Mouse (Mus musculus): ENCODE results near the gene Catsper2. TPM values are rescaled to one million over a fixed set of nuclear protein-coding genes. Genes with fewer than 3 reads are reported as not detected.

Gene Catsper2
- polyA plus RNA-seq, 1 experiment, result 0.92 TPM

DNA sequence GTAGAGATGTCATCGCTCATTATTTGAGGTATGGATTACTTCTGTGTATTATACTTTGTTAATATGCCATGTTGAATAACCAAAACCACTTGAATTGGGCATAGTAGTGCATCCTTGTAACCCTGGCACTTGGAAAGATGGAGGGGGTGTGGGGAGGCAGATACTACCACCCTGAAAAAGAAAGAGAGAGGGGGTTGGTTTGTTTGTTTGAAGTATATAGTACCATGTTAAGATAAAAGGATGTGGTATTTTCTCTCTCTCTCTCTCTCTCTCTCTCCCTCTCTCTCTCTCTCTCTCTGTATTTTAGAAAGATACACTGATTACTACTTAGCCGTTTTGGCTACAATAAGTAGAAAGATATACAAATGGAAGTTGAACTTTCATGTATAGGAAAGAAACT is 12.3 kb upstream of the Catsper2 start:
- TF ChIP-seq USF1 (IDR thresholded peaks at IDR 0.05; ENCODE audit: low read depth), result no peak
- no peak for TF ChIP-seq MAX (IDR thresholded peaks at IDR 0.05)
- TF ChIP-seq MYOG (IDR thresholded peaks at IDR 0.05; ENCODE audit: control insufficient read depth, extremely low read depth, insufficient read length), result no peak
- no peak for TF ChIP-seq FOSL1 (IDR thresholded peaks at IDR 0.05; ENCODE audit: insufficient read depth, low read length, poor library complexity, severe bottlenecking)
- no peak for TF ChIP-seq CTCF (IDR thresholded peaks at IDR 0.05; ENCODE audit: control insufficient read depth, insufficient read depth, insufficient read length)
- TF ChIP-seq MYOD1 (IDR thresholded peaks at IDR 0.05; ENCODE audit: control insufficient read depth, insufficient read length, low read depth), result no peak
- no peak for TF ChIP-seq CEBPB (IDR thresholded peaks at IDR 0.05; ENCODE audit: low read depth)
- peaks cover 18% of the 10 kb centered on the region for H3K79me3 ChIP-seq (ENCODE audit: low read depth)
- H3K79me2 ChIP-seq (ENCODE audit: control insufficient read depth, insufficient read depth), result peaks cover 29% of the 10 kb centered on the region
- no peak overlapping the region for H3ac ChIP-seq (ENCODE audit: control insufficient read depth, insufficient read length, low read depth)
- H3K36me3 ChIP-seq (ENCODE audit: control insufficient read depth, insufficient read depth), result peaks cover 85% of the 10 kb centered on the region
- no peaks in the 10 kb centered on the region for H3K27me3 ChIP-seq (ENCODE audit: control insufficient read depth, insufficient read depth, insufficient read length)
- no peak overlapping the region for H3K4me3 ChIP-seq (ENCODE audit: insufficient read depth, poor library complexity, severe bottlenecking)

DNA sequence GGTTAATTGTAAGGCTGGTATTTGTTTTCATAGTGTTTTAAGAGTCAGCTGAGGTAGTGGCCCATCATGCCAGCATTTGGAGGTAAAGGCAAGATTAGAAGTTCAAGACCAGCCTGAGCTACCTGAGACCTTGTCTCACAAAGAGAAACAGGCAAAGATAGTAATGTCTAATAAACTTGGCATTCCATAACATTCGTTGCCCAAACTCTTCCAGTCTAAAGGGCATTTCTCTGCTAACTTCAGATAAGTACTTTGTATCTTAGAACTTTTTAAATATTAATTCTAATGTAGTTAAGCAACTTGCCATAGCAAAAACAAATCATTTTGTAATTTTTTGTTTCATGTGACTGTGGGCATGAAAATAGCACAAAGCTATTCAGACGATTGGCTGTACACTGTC is 9.6 kb upstream of the Catsper2 start:
- H3K27me3 ChIP-seq (ENCODE audit: control insufficient read depth, insufficient read depth, insufficient read length), result no peaks in the 10 kb centered on the region
- H3K79me3 ChIP-seq (ENCODE audit: low read depth), result peaks cover 37% of the 10 kb centered on the region
- H3K79me2 ChIP-seq (ENCODE audit: control insufficient read depth, insufficient read depth), result peaks cover 56% of the 10 kb centered on the region
- H3K4me3 ChIP-seq (ENCODE audit: insufficient read depth, poor library complexity, severe bottlenecking), result no peak overlapping the region
- H3K36me3 ChIP-seq (ENCODE audit: control insufficient read depth, insufficient read depth), result peaks cover 80% of the 10 kb centered on the region
- no peak for TF ChIP-seq FOSL1 (IDR thresholded peaks at IDR 0.05; ENCODE audit: insufficient read depth, low read length, poor library complexity, severe bottlenecking)
- TF ChIP-seq CTCF (IDR thresholded peaks at IDR 0.05; ENCODE audit: control insufficient read depth, insufficient read depth, insufficient read length), result no peak
- no peak for TF ChIP-seq CEBPB (IDR thresholded peaks at IDR 0.05; ENCODE audit: low read depth)
- no peak for TF ChIP-seq MYOD1 (IDR thresholded peaks at IDR 0.05; ENCODE audit: control insufficient read depth, insufficient read length, low read depth)
- no peak for TF ChIP-seq MYOG (IDR thresholded peaks at IDR 0.05; ENCODE audit: control insufficient read depth, extremely low read depth, insufficient read length)
- TF ChIP-seq USF1 (IDR thresholded peaks at IDR 0.05; ENCODE audit: low read depth), result no peak
- TF ChIP-seq MAX (IDR thresholded peaks at IDR 0.05), result no peak
- H3ac ChIP-seq (ENCODE audit: control insufficient read depth, insufficient read length, low read depth), result no peak overlapping the region

DNA sequence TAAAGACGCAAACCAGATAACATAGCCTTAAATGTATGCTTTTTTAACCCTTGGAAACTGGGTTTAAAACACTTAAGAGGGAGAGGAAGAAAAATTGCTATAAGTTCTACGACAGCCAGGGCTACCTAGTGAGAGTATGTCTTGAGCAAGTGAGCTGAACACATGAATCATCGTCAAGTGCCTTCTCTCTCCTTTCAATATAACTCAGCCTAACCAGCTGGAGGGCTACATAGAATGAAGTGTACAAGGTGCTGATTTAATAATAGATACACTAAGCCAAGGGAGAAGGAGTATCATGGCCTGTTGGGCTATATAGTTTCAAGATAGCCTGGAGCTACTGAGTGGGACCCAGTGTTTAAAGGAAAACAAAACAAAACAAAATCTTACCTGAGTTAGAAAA is 4.9 kb upstream of the Catsper2 start:
- H3K27me3 ChIP-seq (ENCODE audit: control insufficient read depth, insufficient read depth, insufficient read length), result no peaks in the 10 kb centered on the region
- peaks cover 68% of the 10 kb centered on the region for H3K79me3 ChIP-seq (ENCODE audit: low read depth)
- no peak overlapping the region for H3K4me3 ChIP-seq (ENCODE audit: insufficient read depth, poor library complexity, severe bottlenecking)
- H3K36me3 ChIP-seq (ENCODE audit: control insufficient read depth, insufficient read depth), result peaks cover 77% of the 10 kb centered on the region
- TF ChIP-seq MYOG (IDR thresholded peaks at IDR 0.05; ENCODE audit: control insufficient read depth, extremely low read depth, insufficient read length), result no peak
- no peak for TF ChIP-seq USF1 (IDR thresholded peaks at IDR 0.05; ENCODE audit: low read depth)
- no peak for TF ChIP-seq FOSL1 (IDR thresholded peaks at IDR 0.05; ENCODE audit: insufficient read depth, low read length, poor library complexity, severe bottlenecking)
- no peak for TF ChIP-seq CEBPB (IDR thresholded peaks at IDR 0.05; ENCODE audit: low read depth)
- TF ChIP-seq MYOD1 (IDR thresholded peaks at IDR 0.05; ENCODE audit: control insufficient read depth, insufficient read length, low read depth), result no peak
- TF ChIP-seq CTCF (IDR thresholded peaks at IDR 0.05; ENCODE audit: control insufficient read depth, insufficient read depth, insufficient read length), result no peak
- TF ChIP-seq MAX (IDR thresholded peaks at IDR 0.05), result no peak
- peaks cover 97% of the 10 kb centered on the region for H3K79me2 ChIP-seq (ENCODE audit: control insufficient read depth, insufficient read depth)
- no peak overlapping the region for H3ac ChIP-seq (ENCODE audit: control insufficient read depth, insufficient read length, low read depth)

DNA sequence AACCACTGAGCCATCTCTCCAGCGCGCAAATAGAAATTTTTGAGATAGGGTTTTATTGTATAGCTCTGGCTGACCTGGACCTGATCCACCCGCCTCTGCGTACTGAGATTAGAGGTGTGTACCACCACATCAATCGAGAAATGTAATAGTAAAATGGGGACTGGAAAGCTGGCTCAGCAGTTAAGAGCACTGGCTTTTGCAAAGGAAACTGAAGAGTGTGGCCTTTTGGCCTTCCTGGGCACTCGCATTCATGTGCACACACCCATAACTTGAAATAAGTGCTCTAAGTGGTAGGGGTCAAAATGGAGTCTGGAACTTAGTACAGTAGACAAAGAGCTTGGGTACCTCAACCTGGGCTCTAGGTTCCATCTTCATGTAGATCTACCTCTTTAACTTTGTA is 2.8 kb upstream of the Catsper2 start:
- TF ChIP-seq USF1 (IDR thresholded peaks at IDR 0.05; ENCODE audit: low read depth), result no peak
- no peak for TF ChIP-seq MYOD1 (IDR thresholded peaks at IDR 0.05; ENCODE audit: control insufficient read depth, insufficient read length, low read depth)
- TF ChIP-seq MAX (IDR thresholded peaks at IDR 0.05), result no peak
- TF ChIP-seq MYOG (IDR thresholded peaks at IDR 0.05; ENCODE audit: control insufficient read depth, extremely low read depth, insufficient read length), result no peak
- no peak for TF ChIP-seq CTCF (IDR thresholded peaks at IDR 0.05; ENCODE audit: control insufficient read depth, insufficient read depth, insufficient read length)
- TF ChIP-seq CEBPB (IDR thresholded peaks at IDR 0.05; ENCODE audit: low read depth), result no peak
- no peak for TF ChIP-seq FOSL1 (IDR thresholded peaks at IDR 0.05; ENCODE audit: insufficient read depth, low read length, poor library complexity, severe bottlenecking)
- Histone ChIP-seq H3K36me3 (ENCODE audit: control insufficient read depth, insufficient read depth) (peaks cover 57% of the 10 kb centered on the region), H3K27me3 (ENCODE audit: control insufficient read depth, insufficient read depth, insufficient read length) (no peaks in the 10 kb centered on the region), H3ac (ENCODE audit: control insufficient read depth, insufficient read length, low read depth) (no peak overlapping the region), H3K4me3 (ENCODE audit: insufficient read depth, poor library complexity, severe bottlenecking) (no peak overlapping the region), H3K79me2 (ENCODE audit: control insufficient read depth, insufficient read depth) (peaks cover 90% of the 10 kb centered on the region), H3K79me3 (ENCODE audit: low read depth) (peaks cover 63% of the 10 kb centered on the region)

DNA sequence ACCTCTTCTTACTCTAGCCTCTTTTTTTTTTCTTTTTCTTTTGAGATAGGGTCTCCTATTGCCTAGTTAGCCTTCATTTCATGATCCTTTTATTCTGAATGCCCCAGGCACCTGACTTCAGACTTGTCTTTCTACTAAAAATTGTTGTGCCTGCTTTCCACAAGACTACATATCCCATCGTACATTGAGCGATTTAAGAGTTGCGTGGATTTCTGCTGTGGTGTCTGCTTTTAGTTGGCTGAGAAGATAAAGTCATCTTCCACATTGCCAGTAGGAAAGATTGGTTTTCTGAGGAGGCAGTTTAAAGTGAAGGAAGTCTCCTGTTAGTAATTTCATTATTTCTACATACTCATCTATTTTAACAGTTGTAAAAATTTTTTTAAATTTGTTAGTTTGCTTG is 2.0 kb upstream of the Catsper2 start:
- TF ChIP-seq USF1 (IDR thresholded peaks at IDR 0.05; ENCODE audit: low read depth) (no peak), MYOG (IDR thresholded peaks at IDR 0.05; ENCODE audit: control insufficient read depth, extremely low read depth, insufficient read length) (no peak), FOSL1 (IDR thresholded peaks at IDR 0.05; ENCODE audit: insufficient read depth, low read length, poor library complexity, severe bottlenecking) (no peak), CTCF (IDR thresholded peaks at IDR 0.05; ENCODE audit: control insufficient read depth, insufficient read depth, insufficient read length) (no peak), CEBPB (IDR thresholded peaks at IDR 0.05; ENCODE audit: low read depth) (no peak), MYOD1 (IDR thresholded peaks at IDR 0.05; ENCODE audit: control insufficient read depth, insufficient read length, low read depth) (no peak), MAX (IDR thresholded peaks at IDR 0.05) (no peak)

DNA sequence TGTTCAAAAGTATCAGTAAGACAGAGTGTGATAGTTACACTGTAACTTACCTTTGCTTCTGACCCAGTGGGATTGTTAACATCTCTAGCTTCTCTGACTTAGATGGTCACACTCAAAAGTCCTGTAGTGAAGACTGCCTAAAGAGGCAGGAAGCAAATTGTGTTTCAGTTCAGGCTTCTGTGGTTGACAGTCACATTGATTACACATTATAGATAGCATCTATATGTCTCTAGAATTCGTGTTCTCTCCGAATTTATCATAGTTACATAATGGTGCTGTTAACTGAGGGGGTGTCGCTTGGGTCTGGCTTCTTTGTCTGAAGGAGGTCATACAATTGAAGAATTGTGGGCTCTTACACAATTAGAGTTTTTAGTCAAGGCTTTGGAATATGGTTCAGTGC is 1.5 kb upstream of the Catsper2 start:
- Histone ChIP-seq H3K36me3 (ENCODE audit: control insufficient read depth, insufficient read depth) (peaks cover 51% of the 10 kb centered on the region), H3K79me3 (ENCODE audit: low read depth) (peaks cover 59% of the 10 kb centered on the region), H3K27me3 (ENCODE audit: control insufficient read depth, insufficient read depth, insufficient read length) (no peaks in the 10 kb centered on the region), H3ac (ENCODE audit: control insufficient read depth, insufficient read length, low read depth) (peak overlapping the region; percentile 18), H3K79me2 (ENCODE audit: control insufficient read depth, insufficient read depth) (peaks cover 77% of the 10 kb centered on the region), H3K4me3 (ENCODE audit: insufficient read depth, poor library complexity, severe bottlenecking) (peak overlapping the region; percentile 95)
- no peak for TF ChIP-seq CTCF (IDR thresholded peaks at IDR 0.05; ENCODE audit: control insufficient read depth, insufficient read depth, insufficient read length)
- no peak for TF ChIP-seq MAX (IDR thresholded peaks at IDR 0.05)
- no peak for TF ChIP-seq FOSL1 (IDR thresholded peaks at IDR 0.05; ENCODE audit: insufficient read depth, low read length, poor library complexity, severe bottlenecking)
- no peak for TF ChIP-seq MYOD1 (IDR thresholded peaks at IDR 0.05; ENCODE audit: control insufficient read depth, insufficient read length, low read depth)
- no peak for TF ChIP-seq CEBPB (IDR thresholded peaks at IDR 0.05; ENCODE audit: low read depth)
- no peak for TF ChIP-seq MYOG (IDR thresholded peaks at IDR 0.05; ENCODE audit: control insufficient read depth, extremely low read depth, insufficient read length)
- TF ChIP-seq USF1 (IDR thresholded peaks at IDR 0.05; ENCODE audit: low read depth), result no peak

More for the DNA sequence above, 2.0 kb upstream of the Catsper2 start:
- Histone ChIP-seq H3ac (ENCODE audit: control insufficient read depth, insufficient read length, low read depth) (no peak overlapping the region), H3K36me3 (ENCODE audit: control insufficient read depth, insufficient read depth) (peaks cover 52% of the 10 kb centered on the region), H3K79me3 (ENCODE audit: low read depth) (peaks cover 61% of the 10 kb centered on the region), H3K27me3 (ENCODE audit: control insufficient read depth, insufficient read depth, insufficient read length) (no peaks in the 10 kb centered on the region), H3K79me2 (ENCODE audit: control insufficient read depth, insufficient read depth) (peaks cover 82% of the 10 kb centered on the region), H3K4me3 (ENCODE audit: insufficient read depth, poor library complexity, severe bottlenecking) (peak overlapping the region; percentile 95)

All from C2C12 (cell line).